Mouse (Mus musculus) T-helper 2 cell (primary cell): ENCODE data around the gene Slc25a21.

Experiments
- in situ Hi-C: fragments of 300-600 bp; cut with MboI, MseI; formaldehyde crosslinking; loops from one replicate; pipeline ENCODE4 v1.15.1; 2025; ENCODE audit warnings: high pct_unique_total_duplicates

Gene Slc25a21

DNA sequence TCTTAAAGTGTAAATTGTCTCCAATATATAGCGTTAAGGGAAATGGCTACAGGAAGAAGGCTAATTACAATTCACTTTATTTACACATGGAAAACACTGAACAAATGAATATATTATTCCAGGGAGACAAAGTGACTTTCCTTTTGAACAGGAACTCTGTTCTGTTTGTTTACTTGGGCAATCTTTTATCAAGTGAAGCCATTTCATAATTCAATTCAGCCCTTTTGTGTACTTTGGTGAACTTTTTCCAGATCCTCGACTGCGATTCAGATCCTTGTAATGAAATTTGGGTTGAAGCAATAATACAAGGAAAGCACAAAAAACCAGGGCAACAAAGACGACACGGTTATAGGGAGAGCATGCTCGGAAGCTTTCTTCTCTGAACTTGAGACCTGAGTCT, 423.3 kb downstream of the Slc25a21 start:
- in situ Hi-C loops, result no loop called here

DNA sequence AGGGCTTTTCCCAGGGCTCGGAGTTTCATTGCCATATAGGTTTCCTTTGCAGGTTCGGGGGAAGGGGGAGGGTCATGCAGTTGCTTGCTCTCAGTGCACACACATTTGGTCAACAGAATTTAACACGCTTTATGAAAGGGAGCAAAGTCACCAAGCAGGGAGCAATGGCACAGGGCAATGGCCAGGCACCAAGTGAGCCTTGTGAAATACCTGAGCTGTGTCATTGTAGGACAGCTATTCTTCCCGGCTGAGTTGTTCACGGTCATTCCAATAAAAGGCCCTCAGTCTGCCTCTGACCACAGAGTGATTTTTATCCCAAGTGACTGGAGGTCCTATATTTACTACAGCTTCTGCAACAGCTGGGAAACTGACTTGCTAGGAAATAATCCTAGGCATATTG, 427.9 kb downstream of the Slc25a21 start:
- in situ Hi-C loops, result no loop called here

GRCm38 (mm10) chr12:56767474-56767873, 429.8 kb downstream of the Slc25a21 start:
- in situ Hi-C loops, result no loop called here

GRCm38 (mm10) chr12:56737104-56737503, 460.2 kb downstream of the Slc25a21 start:
- in situ Hi-C loops, result no loop called here

GRCm38 (mm10) chr12:56727631-56728030, 469.6 kb downstream of the Slc25a21 start:
- in situ Hi-C loops, result no loop called here

GRCm38 (mm10) chr12:56718707-56719051, 478.6 kb downstream of the Slc25a21 start:
- in situ Hi-C loops, result no loop called here

GRCm38 (mm10) chr12:56717971-56718706, 479.1 kb downstream of the Slc25a21 start:
- in situ Hi-C loops, result no loop called here

DNA sequence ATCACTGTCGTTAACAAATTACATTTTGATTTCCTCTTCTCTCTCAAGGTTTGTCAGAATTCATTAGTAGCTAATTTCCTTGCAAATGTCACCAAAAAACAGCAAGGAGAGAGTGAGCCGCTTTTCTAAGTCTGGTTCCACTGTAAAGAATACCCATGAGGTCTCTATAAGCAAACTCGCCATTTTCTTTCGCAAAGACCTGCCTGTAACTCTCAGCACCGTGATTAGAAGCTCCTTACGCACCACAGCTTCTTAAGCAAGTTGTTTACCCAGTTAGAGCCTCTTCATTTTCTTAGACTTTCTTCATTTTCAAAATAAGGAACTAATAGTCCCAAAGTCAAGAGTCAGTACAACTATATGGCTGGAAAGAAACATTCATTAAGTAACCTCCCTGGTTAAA, 496.3 kb downstream of the Slc25a21 start:
- in situ Hi-C loops, result no loop called here

GRCm38 (mm10) chr12:56699915-56700900, 497.1 kb downstream of the Slc25a21 start:
- in situ Hi-C loops, result loop anchor here (10.0 kb wide), 1 partner anchor 845 kb away; the partner anchor contains the start of gene Foxa1

GRCm38 (mm10) chr12:56699351-56699750, 497.9 kb downstream of the Slc25a21 start:
- in situ Hi-C loops, result loop anchor here (10.0 kb wide), 1 partner anchor 845 kb away; the partner anchor contains the start of gene Foxa1

- in situ Hi-C loops, result loop anchor here (10.0 kb wide), 1 partner anchor 846 kb away; the partner anchor contains the start of gene Foxa1
These were observed 498.9 kb downstream of the Slc25a21 start for GRCm38 (mm10) chr12:56698191-56698980.

- in situ Hi-C loops, result loop anchor here (10.0 kb wide), 1 partner anchor 847 kb away; the partner anchor contains the start of gene Foxa1
These were observed 499.5 kb downstream of the Slc25a21 start for GRCm38 (mm10) chr12:56697785-56698184.

DNA sequence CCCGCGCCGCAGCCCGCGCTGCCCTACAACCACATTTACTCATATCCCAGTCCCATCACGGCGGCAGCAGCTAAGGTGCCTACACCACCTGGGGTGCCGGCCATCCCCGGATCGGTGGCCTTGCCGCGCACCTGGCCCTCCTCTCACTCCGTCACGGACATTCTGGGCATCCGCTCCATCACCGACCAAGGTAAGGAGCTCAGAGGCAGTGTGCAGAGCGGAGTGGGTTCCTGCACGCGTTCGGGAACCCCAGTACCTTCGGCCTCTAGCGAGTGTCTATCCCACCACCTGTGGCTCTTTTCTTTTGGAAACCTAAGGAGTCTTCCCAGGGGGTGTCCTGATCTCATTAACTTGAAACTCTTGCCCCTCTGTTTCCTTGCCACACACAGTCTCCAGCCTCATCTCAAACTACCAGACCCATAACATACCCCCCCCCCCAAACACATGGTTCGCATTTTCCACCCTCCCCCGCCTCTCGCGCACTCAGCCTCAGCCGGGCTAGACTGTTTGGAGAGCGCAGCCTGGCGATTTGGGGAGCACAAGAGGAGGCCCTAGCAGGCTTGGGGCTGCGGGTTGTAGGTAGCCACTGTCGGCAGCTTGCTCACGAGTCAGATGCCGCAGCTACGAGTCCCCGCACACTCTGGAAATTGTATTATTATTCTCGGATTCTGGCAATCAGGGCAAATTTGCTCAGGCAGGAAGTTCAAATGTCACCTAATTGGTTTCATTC, 500.1 kb downstream of the Slc25a21 start:
- in situ Hi-C loops, result loop anchor here (10.0 kb wide), 1 partner anchor 848 kb away; the partner anchor contains the start of gene Foxa1

GRCm38 (mm10) chr12:56696174-56697010, 500.9 kb downstream of the Slc25a21 start:
- in situ Hi-C loops, result loop anchor here (10.0 kb wide), 1 partner anchor 848 kb away; the partner anchor contains the start of gene Foxa1

DNA sequence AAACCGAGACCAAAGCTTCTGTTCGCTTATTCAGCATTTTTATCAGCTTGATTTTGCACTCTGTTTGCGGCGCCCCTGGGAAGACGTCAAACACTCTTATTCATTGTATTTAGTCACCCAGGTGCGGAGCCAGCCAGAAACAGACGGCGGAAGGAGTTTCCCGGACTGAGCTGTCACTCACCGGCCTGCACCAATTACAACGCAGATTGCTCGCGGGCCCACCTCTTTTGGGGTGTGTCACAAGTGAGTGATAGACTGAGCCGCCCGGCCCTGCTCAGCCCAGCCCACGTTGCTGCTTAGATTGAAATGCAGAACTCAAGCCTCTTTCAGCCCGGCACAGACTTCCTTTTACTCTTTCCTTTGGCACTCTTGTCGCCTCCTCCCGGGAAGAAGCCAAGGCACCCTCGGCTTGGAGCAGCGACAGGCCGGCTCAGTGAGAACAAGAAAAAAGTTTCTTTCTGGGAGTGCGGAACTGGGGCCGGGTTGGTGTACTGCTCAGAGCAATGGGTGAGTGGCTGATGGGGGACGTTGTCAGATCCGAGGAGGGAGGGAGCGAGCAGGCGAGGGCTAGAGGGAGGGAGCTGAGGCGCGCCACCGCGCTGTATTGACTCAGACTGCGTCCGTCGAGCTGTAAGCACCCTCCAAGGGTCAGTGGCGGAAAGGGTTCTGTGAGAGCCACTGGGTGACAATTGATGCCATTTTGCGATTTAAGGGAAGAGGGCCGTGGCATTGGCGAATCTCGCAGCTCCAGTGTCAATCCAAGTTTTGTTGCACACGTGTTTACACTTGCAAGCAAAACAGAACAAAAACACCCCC, 501.7 kb downstream of the Slc25a21 start:
- in situ Hi-C loops, result loop anchor here (10.0 kb wide), 1 partner anchor 849 kb away; the partner anchor contains the start of gene Foxa1

- in situ Hi-C loops, result loop anchor here (10.0 kb wide), 1 partner anchor 850 kb away; the partner anchor contains the start of gene Foxa1
These were observed 502.3 kb downstream of the Slc25a21 start for GRCm38 (mm10) chr12:56694936-56695335.

- in situ Hi-C loops, result loop anchor here (10.0 kb wide), 1 partner anchor 850 kb away; the partner anchor contains the start of gene Foxa1
These were observed 502.9 kb downstream of the Slc25a21 start for GRCm38 (mm10) chr12:56694361-56694760.

- in situ Hi-C loops, result loop anchor here (10.0 kb wide), 1 partner anchor 851 kb away; the partner anchor contains the start of gene Foxa1
These were observed 503.7 kb downstream of the Slc25a21 start for GRCm38 (mm10) chr12:56693411-56694098.
